Mouse (Mus musculus) forelimb bud, embryonic 11.5 days (tissue): Measurements from ENCODE around the gene Polr1b.

Experiments used
- DNase-seq: peaks from one replicate; pipeline ENCODE4 v3.0.0-alpha.2; 2012; ENCODE audit warnings: low read depth, low spot score

The Polr1b gene

DNA sequence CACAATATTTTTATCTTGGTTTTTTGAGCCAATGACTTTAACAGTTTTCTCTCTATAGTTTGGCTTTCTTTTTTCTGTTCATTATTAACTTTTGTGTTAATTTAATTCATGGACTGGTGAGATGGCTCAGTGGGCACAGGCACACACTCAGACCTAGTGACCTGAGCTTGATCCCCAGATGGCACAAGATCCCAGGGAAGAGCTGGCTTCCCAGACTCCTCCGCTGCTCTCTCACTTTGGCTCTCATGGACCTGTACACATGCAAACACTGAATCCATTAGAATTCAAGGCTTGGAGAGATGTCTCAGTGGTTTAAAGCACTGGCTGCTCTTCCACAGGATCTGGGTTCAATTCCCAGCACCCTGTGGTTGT is 15.6 kb downstream of the Polr1b start:
- DNase-seq: no peak

DNA sequence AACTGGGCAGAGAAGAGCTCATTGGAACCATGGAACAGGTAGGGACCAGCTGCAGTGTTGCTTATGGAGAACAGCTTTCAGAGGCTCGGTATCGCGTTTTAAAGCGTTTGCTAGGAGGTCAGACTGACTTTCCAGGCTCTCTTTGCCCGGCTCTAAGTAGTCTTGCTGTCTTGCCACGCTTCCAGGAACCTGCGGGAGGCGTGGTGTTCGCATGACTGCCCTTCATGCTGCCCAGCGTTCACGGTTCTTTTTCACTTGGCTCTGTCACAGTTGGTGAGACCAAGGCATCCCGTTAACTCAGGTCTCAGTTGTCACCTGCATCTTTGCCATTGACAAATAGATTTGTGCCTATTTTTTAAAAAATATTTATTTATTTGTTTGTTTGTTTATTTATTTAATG is 17.3 kb downstream of the Polr1b start:
- no peak for DNase-seq

DNA sequence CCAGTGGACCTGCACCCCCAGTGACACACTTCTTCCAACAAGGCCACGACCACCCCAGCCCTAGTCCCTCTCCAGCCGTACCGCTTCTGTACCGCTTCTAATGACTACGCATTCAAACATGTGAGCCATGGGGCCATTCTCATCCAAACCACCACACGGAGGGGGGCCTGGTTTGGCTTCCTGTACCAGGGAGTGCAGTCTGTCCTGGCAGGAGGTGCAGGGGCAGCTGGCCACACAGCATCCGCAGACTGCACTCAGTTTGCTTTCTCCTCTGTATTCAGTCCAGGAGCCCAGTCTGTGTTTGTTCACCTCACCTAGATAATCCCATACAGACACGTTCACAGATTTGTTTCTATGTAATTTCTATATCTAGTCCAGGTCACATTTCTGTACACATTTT is 21.2 kb downstream of the Polr1b start:
- DNase-seq: no peak

DNA sequence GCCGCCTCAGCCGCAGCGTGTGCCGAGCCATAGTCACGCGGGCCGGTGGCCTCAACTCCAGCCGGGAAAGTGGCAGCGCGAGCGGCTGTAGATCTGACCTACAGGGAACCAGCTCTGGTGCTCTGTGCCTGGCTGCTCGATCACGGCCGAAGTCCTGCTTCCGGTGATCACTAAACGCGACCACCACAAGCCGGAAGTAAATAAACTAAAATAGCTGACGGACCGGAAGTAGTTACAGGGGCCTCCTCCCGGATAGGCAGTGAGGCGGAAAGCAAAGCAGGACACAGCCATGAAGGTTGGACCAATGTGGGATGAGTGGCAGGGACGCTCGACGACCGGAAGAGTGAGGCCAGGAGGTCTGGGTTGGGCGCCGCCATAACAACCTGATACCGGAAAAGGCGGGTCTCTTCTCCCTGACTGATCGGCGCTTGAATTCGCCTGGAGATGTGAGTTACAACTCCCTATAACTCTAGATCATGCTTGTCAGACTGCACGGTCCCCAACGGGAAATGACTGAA is 28.7 kb downstream of the Polr1b start, which contains the start of gene Chchd5:
Chchd5 (plus strand) TSS at position 289 of the 518 bp plus-strand sequence.
- DNase-seq: peak; percentile 96

DNA sequence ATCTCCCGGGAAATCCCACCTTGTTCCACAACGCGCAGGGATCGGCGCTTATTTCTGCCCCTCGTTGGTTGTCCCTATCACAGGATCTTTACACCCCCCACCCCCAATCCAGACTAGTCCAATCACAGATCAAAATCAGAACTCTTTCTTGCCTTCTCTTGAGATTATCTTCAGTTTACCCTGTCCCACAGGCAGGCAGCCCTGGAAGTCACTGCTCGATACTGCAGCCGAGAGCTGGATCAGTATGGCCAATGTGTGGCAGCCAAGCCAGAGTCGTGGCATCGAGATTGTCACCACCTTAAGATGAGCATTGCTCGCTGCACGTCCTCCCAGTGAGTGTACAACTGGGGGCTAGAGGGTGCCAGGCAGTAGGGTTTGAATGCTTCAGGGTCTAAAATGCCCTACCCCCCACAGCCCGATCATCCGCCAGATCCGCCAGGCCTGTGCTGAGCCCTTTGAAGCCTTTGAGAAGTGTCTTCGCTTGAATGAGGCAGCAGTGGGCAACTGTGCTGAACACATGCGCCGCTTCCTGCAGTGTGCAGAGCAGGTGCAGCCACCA is 29.3 kb downstream of the Polr1b start:
- no peak for DNase-seq

DNA sequence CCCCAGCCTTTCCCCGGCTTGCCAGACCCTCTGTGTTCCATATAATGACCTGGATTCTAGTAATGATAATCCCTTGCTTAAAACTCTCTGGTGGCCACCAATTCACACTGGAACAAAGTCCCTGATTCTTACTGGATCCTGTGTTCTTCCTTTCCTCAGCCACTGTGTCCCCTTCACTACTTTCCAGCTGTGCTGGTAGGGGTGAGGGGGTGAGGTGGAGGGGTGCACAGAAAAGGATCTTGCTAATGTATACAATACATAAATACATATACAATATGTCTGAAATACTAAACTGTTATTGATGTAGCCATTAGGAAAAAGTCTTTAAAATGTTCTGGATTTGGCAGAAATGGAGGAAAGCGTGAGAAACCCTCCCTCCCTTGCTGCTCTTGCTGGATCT is 30.0 kb downstream of the Polr1b start:
- no peak for DNase-seq

DNA sequence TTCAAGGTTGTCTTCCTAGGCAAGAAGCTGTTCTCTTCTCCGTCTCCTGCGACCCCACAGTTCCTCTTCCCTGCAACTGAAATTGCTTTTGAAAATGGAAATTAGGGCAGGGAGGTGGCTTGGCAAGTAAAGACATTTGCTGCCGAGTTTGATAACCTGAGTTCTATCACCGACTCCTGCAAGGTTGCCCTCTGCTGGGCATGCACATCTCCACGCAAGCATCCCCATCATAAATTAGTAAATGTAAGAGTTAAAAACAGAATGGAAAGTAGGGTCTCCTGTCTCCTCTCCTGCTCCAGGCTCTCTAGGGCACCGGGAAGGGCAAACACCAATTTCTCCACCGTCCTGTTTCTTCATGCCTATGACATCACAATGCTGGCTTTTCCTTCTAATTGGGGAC is 31.4 kb downstream of the Polr1b start:
- DNase-seq: no peak

DNA sequence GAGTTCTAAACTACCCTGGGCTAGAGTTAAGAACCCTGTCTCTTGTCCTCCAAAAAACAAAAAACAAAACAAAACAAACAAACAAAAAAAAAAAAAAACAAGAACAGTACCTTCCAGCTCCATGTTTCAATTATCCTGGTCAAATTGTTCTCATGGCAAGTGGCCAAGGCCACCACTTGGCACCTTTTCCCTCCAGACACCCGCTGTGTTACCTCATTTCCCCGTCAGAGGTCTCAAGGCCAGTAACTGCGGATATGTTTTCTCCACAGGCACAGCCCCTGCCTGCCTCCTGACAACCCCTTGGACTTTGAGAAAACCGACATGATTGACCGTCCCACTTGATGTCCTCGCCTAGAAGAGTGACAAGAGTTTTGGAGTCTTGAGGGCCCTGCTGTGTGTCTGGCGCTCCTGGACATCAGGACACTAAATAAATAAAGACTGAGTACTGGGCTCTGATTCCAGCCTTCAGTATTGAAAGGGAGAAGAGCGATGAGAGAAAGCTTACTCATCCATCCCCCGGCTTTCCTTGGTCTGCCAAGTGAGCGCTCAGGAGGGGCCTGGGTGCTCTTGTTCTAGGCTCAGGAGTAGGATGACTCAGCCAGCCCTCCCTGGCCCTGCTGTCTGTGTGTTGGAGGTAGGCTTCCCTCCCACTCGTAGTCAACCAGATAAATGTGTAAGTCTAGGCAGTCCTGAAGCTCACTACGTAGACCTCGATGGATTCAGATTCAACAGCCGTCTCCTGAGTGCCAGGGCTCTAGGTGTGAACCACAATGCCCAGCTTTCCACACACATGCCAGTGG is 32.4 kb downstream of the Polr1b start:
- DNase-seq: no peak

DNA sequence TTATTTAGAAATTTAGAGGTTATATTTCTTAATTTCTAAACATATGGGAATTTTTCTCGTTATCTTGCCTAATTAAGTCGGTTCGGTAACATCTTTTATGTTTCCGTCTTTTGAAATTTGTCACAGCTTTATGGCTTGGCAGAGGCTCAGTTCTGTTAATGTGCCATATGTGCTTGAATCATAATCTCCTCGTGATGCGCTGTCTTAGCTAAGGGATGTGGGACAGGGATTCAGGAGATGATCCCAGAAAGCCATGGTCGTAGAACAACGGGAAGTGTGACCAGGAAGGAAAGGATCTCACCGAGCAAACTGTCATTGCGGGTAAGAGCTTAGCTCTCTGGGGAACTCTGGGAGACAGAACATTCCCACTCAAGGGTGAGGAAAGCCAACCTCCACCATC is 39.1 kb downstream of the Polr1b start:
- DNase-seq: no peak

DNA sequence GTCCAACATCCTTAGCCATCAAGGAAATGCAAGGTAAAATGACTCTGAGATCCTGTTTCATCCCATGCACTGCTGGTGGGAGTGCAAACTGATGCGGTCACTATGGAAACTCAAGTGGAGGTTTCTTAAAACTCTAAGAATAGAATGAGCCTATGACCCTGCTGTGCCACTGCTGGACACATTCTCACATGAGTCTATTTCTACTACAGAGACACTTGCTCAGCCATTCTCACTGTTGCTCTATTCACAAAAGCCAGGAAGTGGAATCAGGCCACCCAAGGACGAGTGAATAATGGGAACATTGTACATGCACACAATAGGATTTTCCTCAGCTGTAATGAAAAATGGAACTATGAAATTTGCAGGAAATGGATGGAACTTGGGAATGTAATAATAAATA is 48.0 kb downstream of the Polr1b start:
- no peak for DNase-seq

DNA sequence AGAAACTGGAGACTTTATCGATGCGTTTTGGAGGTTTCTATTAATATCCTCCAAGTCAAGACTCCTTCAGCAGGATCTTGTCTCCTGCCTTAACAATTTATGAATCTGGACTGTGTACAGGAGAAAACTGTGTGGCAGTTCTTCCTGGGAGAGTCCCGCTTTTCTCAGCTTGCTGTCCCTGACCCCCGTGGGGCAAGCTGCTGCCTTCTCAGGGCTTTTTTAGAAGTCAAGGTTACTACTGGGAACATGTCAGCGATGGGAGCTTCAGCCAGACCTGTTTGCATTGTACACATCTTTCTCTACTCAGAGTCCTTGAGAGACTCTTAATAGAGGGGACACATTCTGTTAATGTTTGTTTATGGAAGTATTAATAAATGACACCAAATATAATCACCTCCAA is 49.6 kb downstream of the Polr1b start:
- DNase-seq: no peak

DNA sequence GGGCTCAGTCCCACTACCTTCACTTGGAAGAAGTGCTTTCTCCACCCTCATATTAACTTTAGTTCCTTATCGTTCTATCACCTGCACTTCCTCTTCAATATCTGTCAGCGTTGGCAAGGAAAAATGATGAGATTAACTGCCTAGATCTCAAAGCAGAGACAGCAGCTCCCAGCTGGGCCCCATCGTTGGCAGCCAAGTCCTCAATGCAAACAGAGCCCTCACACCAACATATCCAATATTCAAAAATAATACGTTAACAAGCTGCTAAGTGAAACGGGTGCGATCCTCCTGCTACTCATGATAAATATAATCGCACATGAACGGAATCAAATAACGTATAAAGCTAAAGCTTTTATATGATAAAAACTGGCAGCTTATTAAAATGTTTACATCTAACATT is 50.3 kb downstream of the Polr1b start:
- no peak for DNase-seq

DNA sequence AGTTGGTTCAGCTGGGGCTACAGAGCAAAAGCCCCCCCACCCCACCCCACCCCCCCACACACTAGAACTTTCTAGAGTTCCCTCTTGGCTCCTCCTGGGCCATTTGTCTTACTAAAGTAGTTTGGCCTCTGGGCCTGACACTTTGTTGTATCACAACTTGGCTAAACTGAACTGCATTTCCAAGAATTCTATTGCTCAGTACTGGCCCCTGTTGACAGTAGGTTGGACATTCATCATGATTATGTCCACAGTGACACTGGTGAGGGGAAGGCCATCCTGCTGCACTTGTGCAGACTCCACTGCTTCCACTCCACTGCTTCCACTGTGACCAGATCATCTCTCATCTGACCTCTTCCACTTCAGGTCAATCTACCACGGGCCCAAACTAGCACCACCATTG is 52.0 kb downstream of the Polr1b start:
- DNase-seq: no peak

DNA sequence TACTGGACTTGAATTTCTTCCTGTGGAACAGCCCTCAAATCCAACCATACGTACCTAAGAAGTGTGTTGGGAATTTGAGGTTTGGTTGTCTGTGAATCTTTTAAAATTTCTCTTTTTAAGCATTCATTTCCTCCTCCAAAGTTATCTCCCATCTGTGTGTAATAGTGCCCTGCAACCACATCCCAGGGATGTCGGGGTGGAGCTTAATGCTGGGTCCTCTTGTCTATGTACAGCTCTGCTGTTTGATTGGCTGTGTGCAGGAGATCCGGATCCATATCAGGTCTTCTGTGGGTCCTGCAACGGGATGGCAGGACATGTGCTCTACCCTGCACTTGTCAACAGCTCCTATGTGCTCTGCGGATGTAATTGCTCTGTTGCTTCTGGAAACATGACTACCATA is 64.0 kb downstream of the Polr1b start:
- no peak for DNase-seq

DNA sequence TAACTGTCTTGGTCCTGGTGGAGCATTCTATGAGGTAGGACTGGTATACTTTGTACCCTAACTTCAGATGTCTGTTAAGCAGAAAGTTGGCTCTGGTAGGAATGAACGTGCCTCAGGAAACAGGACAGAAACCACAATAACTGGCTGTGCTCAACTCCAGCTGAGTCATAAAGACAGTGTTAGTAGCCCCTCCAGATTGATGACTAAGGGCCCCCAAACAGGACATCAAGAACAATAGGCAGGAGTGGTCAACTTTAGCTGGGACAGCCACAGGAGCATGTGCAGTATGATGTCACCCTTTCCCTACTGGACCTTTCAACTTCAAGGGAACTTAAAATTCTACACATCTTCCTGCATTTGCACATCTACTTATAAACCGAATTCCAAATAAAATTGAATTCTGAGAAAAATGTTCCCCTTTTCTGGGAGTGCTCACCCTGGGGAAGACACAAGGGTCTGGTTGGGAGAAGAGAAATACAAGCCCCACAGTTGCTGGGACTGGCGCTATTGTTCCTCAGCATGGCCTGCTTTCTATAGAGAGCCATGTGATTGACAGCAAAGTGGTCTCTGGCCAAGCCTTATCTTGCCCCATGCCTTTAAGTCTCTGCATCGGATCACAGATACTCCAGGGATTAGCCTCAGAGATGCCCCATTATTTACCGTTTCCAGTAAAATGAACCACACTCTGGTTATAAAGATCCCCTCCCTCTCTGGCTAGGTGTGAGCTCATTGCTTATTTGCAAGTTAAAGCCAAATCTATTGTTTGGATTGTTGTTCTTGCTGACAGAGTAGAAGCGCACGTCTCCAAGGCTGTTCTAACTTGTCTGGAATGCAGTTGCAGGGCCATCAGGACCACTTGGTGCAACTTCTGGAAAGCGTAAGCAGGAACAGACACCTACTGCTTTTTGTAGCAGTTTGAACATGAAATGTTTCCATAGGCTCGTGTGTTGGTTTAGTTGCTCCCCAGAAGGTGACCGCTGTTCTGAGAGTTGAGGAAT is 66.0 kb downstream of the Polr1b start:
- DNase-seq: no peak

DNA sequence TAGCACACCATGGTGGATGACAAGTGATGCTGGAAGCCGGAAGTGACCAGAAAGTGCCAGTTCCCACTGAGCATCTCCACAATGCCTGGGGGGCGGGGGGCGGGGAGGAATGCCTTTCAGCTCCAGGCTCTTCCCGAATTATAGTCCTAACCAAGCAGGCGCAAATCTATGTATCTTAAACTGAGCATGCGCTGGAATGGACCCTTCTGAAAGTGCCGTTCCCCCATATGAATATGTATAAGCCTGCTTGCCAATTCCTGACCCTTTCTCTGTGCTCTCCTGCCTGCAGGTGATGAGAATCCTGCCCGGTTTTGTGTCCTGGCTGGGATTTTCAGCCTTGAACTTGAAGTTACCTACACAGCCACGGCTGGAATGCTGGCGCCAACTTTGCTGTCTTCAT is 72.6 kb downstream of the Polr1b start:
- no peak for DNase-seq

DNA sequence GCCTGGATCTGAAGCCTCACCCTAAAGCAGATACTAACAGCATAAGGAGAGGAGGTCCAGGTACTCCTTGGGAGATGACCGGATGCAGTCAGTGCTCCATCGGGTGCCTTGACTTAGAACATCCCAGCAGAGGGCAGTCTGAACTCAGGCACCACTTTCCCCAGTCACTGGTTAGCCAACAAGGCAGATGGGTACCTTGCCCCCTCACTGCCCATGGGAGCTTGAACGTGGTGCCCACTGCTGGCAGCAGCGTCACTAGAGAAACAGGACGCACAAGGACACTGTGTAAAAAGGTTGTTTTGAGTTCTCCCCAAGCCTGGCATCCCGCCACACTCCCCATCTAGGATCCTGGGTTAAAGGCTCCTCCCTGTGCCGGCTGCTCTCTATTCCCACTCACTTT is 73.7 kb downstream of the Polr1b start:
- DNase-seq: no peak

DNA sequence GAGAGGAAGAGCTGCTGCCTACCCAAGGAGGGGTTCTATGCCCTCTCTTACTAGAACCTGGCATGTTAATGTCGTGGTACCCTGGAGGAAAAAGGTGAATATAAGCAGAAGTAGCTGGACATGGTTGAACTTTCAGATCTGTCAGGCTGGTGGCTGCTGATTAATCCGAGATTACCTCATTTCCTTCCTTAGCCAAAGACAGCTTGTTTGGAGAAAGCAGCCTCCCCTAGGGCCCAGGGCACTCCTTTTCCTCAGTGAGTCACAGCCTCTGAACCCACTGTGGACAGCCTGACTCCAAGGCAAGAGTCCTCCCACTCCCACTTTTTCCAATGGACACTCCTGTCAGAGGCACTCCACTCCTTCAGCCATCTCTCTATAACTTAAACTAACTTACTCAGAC is 74.8 kb downstream of the Polr1b start:
- DNase-seq: no peak
